Mouse (Mus musculus) lung, adult 2 months (tissue): ENCODE data around the gene Tdrd9. TPM values are rescaled to one million over a fixed set of nuclear protein-coding genes. Genes with fewer than 3 reads are reported as not detected.
"Not testable (repeated sequence)": the region's sequence is repeated elsewhere in the genome, so short reads cannot be mapped to it uniquely, and the experiment has no call there.

Source experiments
- DNase-seq: peaks from one replicate; pipeline ENCODE4 v3.0.0; 2022
- H3K4me1 ChIP-seq: fragments of 200-500 bp; 2 replicates; pipeline ENCODE4 v1.6.1; 2011; ENCODE audit warnings: low read length; ENCODE audit not compliant: control insufficient read depth, insufficient read depth
- H3K4me3 ChIP-seq: fragments of 200-500 bp; replicated peaks from 2 replicates; pipeline ENCODE3; 2011; ENCODE audit warnings: low read depth, mild to moderate bottlenecking, control low read depth, low read length; ENCODE audit errors: extremely low read depth
- CTCF ChIP-seq: fragments of 200-500 bp; IDR thresholded peaks from 2 replicates; pipeline ENCODE4 v1.5.1; 2011; ENCODE audit warnings: mild to moderate bottlenecking, low read length, control low read depth; ENCODE audit not compliant: insufficient read depth
- POLR2A ChIP-seq: fragments of 200-500 bp; IDR thresholded peaks from 2 replicates; pipeline ENCODE4 v1.6.1; 2011; ENCODE audit warnings: low read depth, mild to moderate bottlenecking, control low read depth, low read length, borderline replicate concordance; ENCODE audit errors: extremely low read depth
- WGBS: fragments of 180-500 bp; shearing (Covaris S2); methylation state at CpG from one replicate; pipeline ENCODE4 v1.1.7; 2018; 5-methylcytosine and 5-hydroxymethylcytosine counted together
- polyA plus RNA-seq: library from polyadenylated mRNA; depleted of rRNA; stranded (reverse); fragments of >200 nt; gene quantifications from 2 replicates; pipeline ENCODE4 v1.2.3, GENCODE M21; 2012

The Tdrd9 gene
- polyA plus RNA-seq, 1 experiment, result 0.09 TPM

GRCm38 (mm10) chr12:112024581-112025310 lies 53.4 kb downstream of the Tdrd9 start:
- no peak overlapping the region for H3K4me3 ChIP-seq
- WGBS, result 80% methylated on average over 17 of the region's 17 CpGs
- no peak for TF ChIP-seq CTCF
- TF ChIP-seq POLR2A, result no peak
- no peaks in the 10 kb centered on the region for H3K4me1 ChIP-seq
- no peak for DNase-seq

DNA sequence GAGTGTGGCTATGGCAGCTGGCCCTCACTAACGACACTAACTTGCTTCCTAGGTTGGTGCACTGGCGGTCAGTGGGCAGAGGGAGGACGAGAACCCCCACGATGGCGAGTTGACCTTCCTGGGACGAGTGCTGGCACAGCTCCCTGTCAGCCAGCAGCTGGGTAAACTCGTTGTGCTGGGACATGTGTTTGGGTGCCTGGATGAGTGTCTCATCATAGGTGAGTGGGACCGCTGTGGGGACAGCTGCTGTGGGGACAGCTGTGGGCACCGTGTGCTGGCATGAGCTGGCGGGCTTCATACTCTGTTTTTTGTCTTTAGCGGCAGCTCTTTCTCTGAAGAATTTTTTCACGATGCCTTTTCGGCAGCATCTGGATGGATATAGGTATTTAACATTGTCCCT lies 54.1 kb downstream of the Tdrd9 start:
- WGBS, result 78% methylated on average over 13 of the region's 13 CpGs
- Histone ChIP-seq H3K4me3 (no peak overlapping the region), H3K4me1 (no peaks in the 10 kb centered on the region)
- DNase-seq, result no peak
- no peak for TF ChIP-seq POLR2A

DNA sequence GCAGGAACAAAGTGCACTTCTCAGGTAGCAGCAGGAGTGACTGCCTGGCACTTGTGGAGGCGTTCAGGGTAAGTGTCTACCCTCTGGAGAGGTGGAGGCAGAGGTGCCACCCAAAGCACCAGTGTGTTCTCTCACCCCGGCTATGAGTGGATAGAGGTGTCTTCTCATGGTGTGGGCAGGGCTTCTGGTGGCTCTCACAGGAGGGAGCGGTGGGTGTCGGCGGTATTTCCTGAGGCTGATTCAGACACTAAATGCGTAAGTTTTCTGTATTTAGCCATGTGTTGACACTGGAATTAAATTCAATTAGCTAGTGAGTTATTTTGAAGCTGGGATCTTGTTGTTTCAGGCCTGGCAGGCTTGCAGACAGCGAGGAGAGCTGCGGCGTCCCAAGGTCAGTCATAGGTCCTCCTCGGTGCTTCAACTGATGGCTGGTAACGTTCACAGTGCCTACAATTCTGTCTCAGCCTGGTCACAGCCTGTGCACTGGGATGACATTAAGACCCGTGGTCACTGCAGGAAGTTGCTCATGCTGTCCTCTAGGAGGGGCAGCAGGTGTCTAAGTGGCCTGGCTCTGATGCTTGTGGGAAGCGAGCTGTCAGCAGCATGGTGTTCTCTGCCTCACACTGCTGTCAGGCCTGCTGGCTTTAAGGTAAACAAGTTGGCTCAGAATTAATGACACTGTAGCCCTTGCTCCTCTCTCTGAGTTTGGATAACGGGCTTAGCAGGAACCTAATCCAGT lies 54.7 kb downstream of the Tdrd9 start:
- DNase-seq, result no peak
- H3K4me3 ChIP-seq, result no peak overlapping the region
- TF ChIP-seq CTCF, result no peak
- no peak for TF ChIP-seq POLR2A
- no peaks in the 10 kb centered on the region for H3K4me1 ChIP-seq
- 64% methylated on average over 14 of the region's 14 CpGs for WGBS

GRCm38 (mm10) chr12:112027408-112027807 lies 56.0 kb downstream of the Tdrd9 start:
- H3K4me3 ChIP-seq, result no peak overlapping the region
- DNase-seq, result no peak
- WGBS, result 70% methylated on average over 4 of the region's 4 CpGs
- TF ChIP-seq CTCF (no peak), POLR2A (no peak)
- no peaks in the 10 kb centered on the region for H3K4me1 ChIP-seq

- Histone ChIP-seq H3K4me1 (no peaks in the 10 kb centered on the region), H3K4me3 (no peak overlapping the region)
- no peak for DNase-seq
- 68% methylated on average over 10 of the region's 10 CpGs for WGBS
- TF ChIP-seq CTCF (no peak), POLR2A (no peak)
Measured at GRCm38 (mm10) chr12:112033409-112033975, 62.1 kb downstream of the Tdrd9 start.

- not testable (repeated sequence) for DNase-seq, H3K4me3 ChIP-seq, H3K4me1 ChIP-seq
- WGBS, result 81% methylated on average over 6 of the region's 6 CpGs
Measured at GRCm38 (mm10) chr12:112035341-112036100, 64.2 kb downstream of the Tdrd9 start.

DNA sequence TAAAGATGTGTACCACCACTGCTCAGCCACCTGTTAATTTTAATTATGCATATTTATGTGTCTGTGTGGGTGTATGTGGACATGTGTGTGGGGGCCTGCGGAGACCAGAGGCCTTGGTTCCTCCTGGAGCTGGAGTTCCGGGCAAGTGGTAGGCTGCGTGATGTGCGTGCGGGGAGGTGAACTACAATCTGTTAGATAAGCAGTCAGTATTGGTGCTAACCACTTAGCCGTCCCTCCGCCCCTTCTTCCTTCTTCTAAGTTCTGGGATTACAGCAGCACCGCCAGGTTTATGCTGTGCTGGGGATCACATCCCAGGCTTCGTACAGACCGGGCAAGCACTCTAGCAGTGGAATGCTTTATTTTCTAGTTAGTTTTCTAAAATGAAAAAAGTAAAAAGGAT lies 67.1 kb downstream of the Tdrd9 start:
- WGBS, result 95% methylated on average over 10 of the region's 10 CpGs
- TF ChIP-seq CTCF (no peak), POLR2A (no peak)
- Histone ChIP-seq H3K4me1 (no peaks in the 10 kb centered on the region), H3K4me3 (no peak overlapping the region)
- no peak for DNase-seq

DNA sequence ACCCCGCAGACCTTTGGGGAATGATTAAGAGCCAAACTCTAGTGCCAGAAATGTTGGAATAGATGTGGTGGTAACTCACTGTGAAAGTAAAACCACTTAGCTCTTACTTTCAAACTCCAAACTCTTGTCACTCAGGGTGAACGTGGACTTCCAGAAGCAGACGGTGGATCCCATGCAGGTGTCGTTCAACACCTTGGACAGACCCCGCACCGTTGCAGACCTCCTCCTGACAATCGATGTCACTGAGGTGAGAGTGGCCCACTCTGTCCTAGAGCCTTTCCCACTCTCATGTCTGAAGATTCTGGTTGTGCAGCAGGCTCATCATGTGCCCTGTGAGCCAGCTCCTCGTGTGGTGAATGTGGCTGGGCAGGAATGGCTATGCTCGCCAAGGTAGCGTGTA lies 67.8 kb downstream of the Tdrd9 start:
- WGBS, result 91% methylated on average over 10 of the region's 10 CpGs

GRCm38 (mm10) chr12:112042681-112043080 lies 71.3 kb downstream of the Tdrd9 start:
- TF ChIP-seq POLR2A, result no peak
- TF ChIP-seq CTCF, result no peak
- no peak for DNase-seq
- 80% methylated on average over 14 of the region's 14 CpGs for WGBS
- no peaks in the 10 kb centered on the region for H3K4me1 ChIP-seq
- no peak overlapping the region for H3K4me3 ChIP-seq

More for the DNA sequence above, 67.8 kb downstream of the Tdrd9 start:
- no peak for DNase-seq
- H3K4me1 ChIP-seq, result no peaks in the 10 kb centered on the region
- TF ChIP-seq POLR2A (no peak), CTCF (no peak)
- H3K4me3 ChIP-seq, result no peak overlapping the region

- no peak overlapping the region for H3K4me3 ChIP-seq
- WGBS, result 2% methylated on average over 6 of the region's 6 CpGs
- peak; percentile 76 for DNase-seq
- TF ChIP-seq CTCF (peak; percentile 97), POLR2A (no peak)
- no peaks in the 10 kb centered on the region for H3K4me1 ChIP-seq
Measured at GRCm38 (mm10) chr12:112077651-112078050, 106.3 kb downstream of the Tdrd9 start.
